Mouse (Mus musculus): Measurements from ENCODE around the gene Prkag2. TPM values are rescaled to one million over a fixed set of nuclear protein-coding genes. Genes with fewer than 3 reads are reported as not detected.

The Prkag2 gene
- polyA plus RNA-seq, 3 experiments from 2014 or later = 18.9 to 27.2 (median 22.3) TPM

GRCm38 (mm10) chr5:24963776-24964175, 136.7 kb downstream of the Prkag2 start:
- no peak for ATAC-seq

GRCm38 (mm10) chr5:24960791-24961190, 139.7 kb downstream of the Prkag2 start:
- ATAC-seq = no peak

- no peak for ATAC-seq
Measured at GRCm38 (mm10) chr5:24959758-24960157, 140.7 kb downstream of the Prkag2 start.

GRCm38 (mm10) chr5:24958596-24958995, 141.8 kb downstream of the Prkag2 start:
- ATAC-seq = no peak

GRCm38 (mm10) chr5:24956891-24957290, 143.6 kb downstream of the Prkag2 start:
- no peak for ATAC-seq

- no peak for ATAC-seq
Measured at GRCm38 (mm10) chr5:24952842-24953741, 147.3 kb downstream of the Prkag2 start.

- no peak for ATAC-seq
Measured at GRCm38 (mm10) chr5:24952212-24952611, 148.2 kb downstream of the Prkag2 start.

- no peak for ATAC-seq
Measured at GRCm38 (mm10) chr5:24950891-24951574, 149.4 kb downstream of the Prkag2 start.

GRCm38 (mm10) chr5:24950039-24950438, 150.4 kb downstream of the Prkag2 start:
- ATAC-seq = no peak

GRCm38 (mm10) chr5:24938046-24938822, 162.2 kb downstream of the Prkag2 start:
- ATAC-seq = no peak

- no peak for ATAC-seq
Measured at GRCm38 (mm10) chr5:24936451-24936850, 164.0 kb downstream of the Prkag2 start.

GRCm38 (mm10) chr5:24935446-24935845, 165.0 kb downstream of the Prkag2 start:
- no peak for ATAC-seq

GRCm38 (mm10) chr5:24933760-24934159, 166.7 kb downstream of the Prkag2 start:
- no peak for ATAC-seq

GRCm38 (mm10) chr5:24931578-24932185, 168.8 kb downstream of the Prkag2 start:
- no peak for ATAC-seq

GRCm38 (mm10) chr5:24930831-24931577, 169.4 kb downstream of the Prkag2 start:
- no peak for ATAC-seq

GRCm38 (mm10) chr5:24928816-24929215, 171.6 kb downstream of the Prkag2 start:
- ATAC-seq = no peak

GRCm38 (mm10) chr5:24927706-24928105, 172.7 kb downstream of the Prkag2 start:
- ATAC-seq = no peak

- ATAC-seq = no peak
Measured at GRCm38 (mm10) chr5:24919155-24919554, 181.3 kb downstream of the Prkag2 start.

- no peak for ATAC-seq
Measured at GRCm38 (mm10) chr5:24916511-24916910, 183.9 kb downstream of the Prkag2 start.

- no peak for ATAC-seq
Measured at GRCm38 (mm10) chr5:24915119-24915518, 185.3 kb downstream of the Prkag2 start.

GRCm38 (mm10) chr5:24913656-24914055, 186.8 kb downstream of the Prkag2 start:
- ATAC-seq = no peak

Data from inflammation-experienced regulatory T-cells, adult 6 months (primary cell).